Mouse (Mus musculus): ENCODE results near the gene Rmnd5b.

DNA sequence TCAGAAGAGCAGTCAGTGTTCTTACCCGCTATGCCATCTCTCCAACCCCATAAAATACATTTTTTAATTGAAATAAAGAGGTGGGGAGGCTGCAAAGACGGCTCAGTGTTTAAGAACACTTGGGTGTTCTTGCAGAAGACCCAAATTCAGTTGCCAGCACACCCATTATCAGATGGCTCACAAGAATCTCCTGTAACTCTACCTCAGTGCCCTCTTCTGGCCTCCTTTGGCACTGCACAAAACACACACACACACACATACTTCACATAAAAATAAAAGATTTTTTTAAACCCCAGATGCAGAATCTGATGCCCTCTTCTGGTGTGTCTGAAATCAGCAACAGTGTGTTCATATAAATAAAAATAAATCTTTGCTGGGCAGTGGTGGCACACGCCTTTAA is 46.9 kb downstream of the Rmnd5b start:
- no peak for TF ChIP-seq CTCF (IDR thresholded peaks at IDR 0.05; ENCODE audit: control insufficient read depth, insufficient read depth, insufficient read length)
- no peak for TF ChIP-seq MYOG (IDR thresholded peaks at IDR 0.05; ENCODE audit: control insufficient read depth, extremely low read depth, insufficient read length)
- no peak for TF ChIP-seq USF1 (IDR thresholded peaks at IDR 0.05; ENCODE audit: low read depth)
- no peak for TF ChIP-seq MAX (IDR thresholded peaks at IDR 0.05)

Data from C2C12 (cell line).